In the genomic region with DNA sequence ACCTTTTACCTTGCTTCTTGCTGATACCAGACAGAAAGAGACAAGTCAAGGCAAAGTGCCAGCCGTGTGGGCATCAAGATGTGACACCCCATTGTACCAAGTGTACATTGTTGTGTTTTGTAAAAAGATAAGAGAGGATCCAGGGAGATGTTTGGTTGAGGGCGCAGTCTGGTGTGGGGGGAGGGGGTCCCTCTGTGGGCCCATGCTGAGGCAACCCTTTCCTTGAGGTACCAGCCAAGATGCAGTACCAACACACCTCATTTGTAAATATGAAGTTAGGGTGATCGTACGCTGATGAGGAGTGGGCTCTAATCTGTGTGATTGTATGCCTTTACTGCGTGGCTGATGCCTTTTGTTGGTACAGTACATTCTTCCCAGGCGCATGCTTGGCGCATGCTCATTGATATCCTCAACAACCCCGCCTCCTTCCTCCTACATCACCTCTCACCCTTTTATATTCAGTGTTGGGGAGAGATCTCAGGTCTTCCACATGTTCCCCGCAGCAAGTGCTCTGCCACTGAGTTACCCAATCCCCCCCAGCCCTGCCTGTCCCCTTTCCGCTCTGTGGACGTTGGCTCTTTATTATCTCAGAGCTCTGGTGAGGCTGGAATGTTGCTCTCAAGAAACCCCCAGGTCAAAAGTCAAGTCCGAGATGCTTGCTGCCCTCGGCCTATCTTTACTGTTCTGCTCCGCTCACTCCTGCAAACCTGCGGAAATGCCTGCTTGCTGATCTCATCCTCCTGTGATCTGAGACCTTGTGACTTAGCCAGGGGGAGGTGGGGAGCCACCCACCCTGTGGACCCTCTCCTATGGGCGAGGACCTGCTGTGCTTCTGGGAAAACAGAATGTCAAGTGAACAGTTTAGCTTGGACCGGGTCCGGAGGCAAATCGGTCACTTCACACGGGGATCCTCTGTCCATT, we compare ENCODE assay signal across 10 mouse cellular contexts.
A peak's percentile ranks its signal among the peaks of the same experiment; 100 is the strongest.
DNase-seq lines count a peak whose midpoint lies in the region; ATAC-seq lines count a peak whose summit lies in the region.
"Had no signal": no experiment of that assay in that cellular context is flagged by ENCODE, and none has a peak within 500 bp of the region (broad histone marks: within the 10 kb centered on the region; RNA-seq: fewer than 3 reads in every experiment).

No protein-coding gene starts in this region.

- no peaks in the 10 kb centered on the region for H3K4me1 ChIP-seq in lung, embryonic 15.5 days
- peaks cover 16% of the 10 kb centered on the region for H3K4me1 ChIP-seq in heart, embryonic 13.5 days
- peaks cover 19% of the 10 kb centered on the region for H3K4me1 ChIP-seq in limb, embryonic 10.5 days

- no peak overlapping the region for H3K9ac ChIP-seq in lung, embryonic 15.5 days
- H3K9ac ChIP-seq in heart, embryonic 13.5 days, result peak overlapping the region; percentile 12; the same call in 1 of the 2 replicates
- H3K9ac ChIP-seq: liver, postnatal 0 days had no signal

- no peak for DNase-seq in lung, postnatal 36 days
- DNase-seq in embryo, embryonic 11 days, result peak; percentile 23
- peak; percentile 16 to 40 for DNase-seq in kidney, postnatal 4 days
- DNase-seq in neural tube, embryonic 10.5 days (ENCODE audit: extremely low spot score, low spot score), result no peak
- DNase-seq in limb, embryonic 10.5 days (ENCODE audit: low spot score), result no peak
- DNase-seq: liver, postnatal 0 days; thymus, adult 18-20 months had no signal

- no peak overlapping the region for H3K27ac ChIP-seq in lung, embryonic 15.5 days
- peak overlapping the region; percentile 74 for H3K27ac ChIP-seq in heart, embryonic 13.5 days (replicated peaks)
- H3K27ac ChIP-seq in limb, embryonic 10.5 days, result no peak overlapping the region

- no peaks in the 10 kb centered on the region for H3K27me3 ChIP-seq in lung, embryonic 15.5 days
- H3K27me3 ChIP-seq in heart, embryonic 13.5 days (replicated peaks), result no peaks in the 10 kb centered on the region
- no peaks in the 10 kb centered on the region for H3K27me3 ChIP-seq in limb, embryonic 10.5 days (ENCODE audit: low read depth, poor library complexity, severe bottlenecking)

- no peaks in the 10 kb centered on the region for H3K9me3 ChIP-seq in lung, embryonic 15.5 days
- no peaks in the 10 kb centered on the region for H3K9me3 ChIP-seq in heart, embryonic 13.5 days
- H3K9me3 ChIP-seq in limb, embryonic 10.5 days (replicated peaks), result no peaks in the 10 kb centered on the region

- 0 out of 2 replicates have a peak overlapping the region, but pooled peaks have one; percentile 14 for H3K4me2 ChIP-seq in lung, embryonic 15.5 days
- peak overlapping the region; percentile 51 for H3K4me2 ChIP-seq in heart, embryonic 13.5 days

- 47% methylated on average over 20 of the region's 20 CpGs for WGBS in lung, embryonic 15.5 days
- 35% methylated on average over 20 of the region's 20 CpGs for WGBS in heart, embryonic 13.5 days
- 77% methylated on average over 20 of the region's 20 CpGs for WGBS in limb, embryonic 10.5 days

- H3K4me3 ChIP-seq in lung, embryonic 15.5 days, result no peak overlapping the region
- H3K4me3 ChIP-seq in heart, embryonic 13.5 days, result no peak overlapping the region
- H3K4me3 ChIP-seq in limb, embryonic 10.5 days, result no peak overlapping the region
- H3K4me3 ChIP-seq: myocyte had no signal

- H3K36me3 ChIP-seq in lung, embryonic 15.5 days, result no peaks in the 10 kb centered on the region
- no peaks in the 10 kb centered on the region for H3K36me3 ChIP-seq in heart, embryonic 13.5 days
- no peaks in the 10 kb centered on the region for H3K36me3 ChIP-seq in limb, embryonic 10.5 days

- no peak for ATAC-seq in lung, embryonic 15.5 days (ENCODE audit: borderline replicate concordance, extremely low read depth, low FRiP score, low TSS enrichment)
- ATAC-seq in heart, embryonic 13.5 days (ENCODE audit: extremely low read depth, insufficient number of reproducible peaks, low FRiP score, low TSS enrichment), result peak; percentile 42; the same call in 1 of the 2 replicates
- ATAC-seq: liver, postnatal 0 days had no signal

Comparison
In these comparisons a context has a peak if more than half of its experiments do, and no peak if none do; other contexts are left out.
1. DNase-seq: peak in embryo, embryonic 11 days (single experiment) and kidney, postnatal 4 days (2 of 2); none in lung, postnatal 36 days (single experiment), neural tube, embryonic 10.5 days (single experiment) and limb, embryonic 10.5 days (single experiment).